Mouse (Mus musculus) lung, postnatal 36 days (tissue): ENCODE results near the gene Smarca4.
"Not testable (repeated sequence)": the region's sequence is repeated elsewhere in the genome, so short reads cannot be mapped to it uniquely, and the experiment has no call there.

ENCODE experiments used
- DNase-seq: peaks from one replicate; pipeline ENCODE4 v3.0.0; 2022; ENCODE audit warnings: mixed read lengths

Smarca4 gene

DNA sequence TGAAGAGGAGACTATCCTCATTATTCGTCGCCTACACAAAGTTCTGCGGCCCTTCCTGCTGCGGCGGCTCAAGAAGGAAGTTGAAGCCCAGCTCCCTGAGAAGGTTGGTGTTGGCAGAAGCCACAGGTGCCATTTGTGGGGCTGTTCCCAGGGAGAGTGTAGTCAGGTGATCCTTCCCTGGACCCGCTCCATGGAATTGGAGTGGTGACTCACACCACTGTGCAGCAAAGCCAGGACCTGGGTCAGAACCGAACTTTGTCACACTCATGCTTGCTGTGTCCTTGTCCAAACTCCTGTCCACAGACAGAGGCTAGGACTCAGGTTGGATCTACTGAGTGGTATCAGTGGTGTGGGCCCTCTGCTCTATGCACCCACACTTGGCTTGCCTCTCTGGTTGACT lies 53.0 kb downstream of the Smarca4 start:
- peak; percentile 6 for DNase-seq

DNA sequence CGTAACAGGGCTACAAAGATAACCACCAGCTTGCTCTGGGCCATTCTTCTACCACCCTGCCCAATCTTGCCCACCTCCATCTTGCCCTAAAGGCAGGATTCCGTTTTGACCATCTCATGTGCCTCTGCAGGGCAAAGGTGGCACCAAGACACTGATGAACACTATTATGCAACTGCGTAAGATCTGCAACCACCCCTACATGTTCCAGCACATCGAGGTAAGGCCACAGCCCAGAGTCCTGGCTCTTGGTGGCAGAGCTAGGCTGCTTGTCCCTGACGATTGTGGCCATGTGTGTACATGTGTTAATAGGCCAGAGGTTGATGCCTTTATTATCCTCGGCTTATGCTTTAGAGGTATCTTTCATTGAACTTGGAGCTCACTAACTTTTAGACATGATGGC lies 54.4 kb downstream of the Smarca4 start:
- no peak for DNase-seq

DNA sequence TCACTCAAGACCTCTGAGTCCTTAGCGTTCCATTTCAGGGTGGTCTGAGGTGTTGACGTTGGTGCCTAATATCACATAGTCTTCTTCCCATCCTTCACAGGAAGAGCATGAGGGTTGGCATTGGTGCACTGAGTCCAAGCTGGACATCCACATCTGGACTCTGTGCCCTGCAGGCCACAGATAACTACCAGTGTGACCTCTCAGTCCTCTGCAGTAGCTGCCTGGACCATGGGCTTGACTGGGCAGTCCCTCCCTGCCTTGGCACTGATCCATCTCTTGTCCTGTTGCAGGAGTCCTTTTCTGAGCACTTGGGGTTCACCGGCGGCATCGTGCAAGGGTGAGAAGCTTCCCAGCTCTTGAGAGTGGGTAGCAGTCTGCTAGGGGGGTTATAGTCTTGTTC lies 55.8 kb downstream of the Smarca4 start:
- DNase-seq = no peak

DNA sequence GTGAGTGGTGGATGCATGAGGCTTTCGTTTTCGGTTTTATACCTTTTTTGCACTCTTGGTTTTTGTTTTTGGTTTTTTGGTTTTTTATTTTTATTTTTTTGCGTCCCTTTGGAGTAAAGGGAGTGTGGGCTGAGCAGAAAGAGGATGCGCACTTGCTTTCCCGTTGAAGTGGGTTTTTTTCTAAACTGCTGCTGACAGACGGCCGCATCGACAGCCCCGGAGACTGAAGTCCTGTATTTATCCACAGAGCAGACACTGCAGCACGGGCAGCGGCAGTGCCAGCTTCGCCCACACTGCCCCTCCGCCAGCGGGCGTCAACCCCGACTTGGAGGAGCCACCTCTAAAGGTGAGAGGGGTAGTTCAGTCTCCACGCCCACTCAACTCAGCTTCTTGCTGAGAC lies 61.7 kb downstream of the Smarca4 start:
- DNase-seq = no peak

DNA sequence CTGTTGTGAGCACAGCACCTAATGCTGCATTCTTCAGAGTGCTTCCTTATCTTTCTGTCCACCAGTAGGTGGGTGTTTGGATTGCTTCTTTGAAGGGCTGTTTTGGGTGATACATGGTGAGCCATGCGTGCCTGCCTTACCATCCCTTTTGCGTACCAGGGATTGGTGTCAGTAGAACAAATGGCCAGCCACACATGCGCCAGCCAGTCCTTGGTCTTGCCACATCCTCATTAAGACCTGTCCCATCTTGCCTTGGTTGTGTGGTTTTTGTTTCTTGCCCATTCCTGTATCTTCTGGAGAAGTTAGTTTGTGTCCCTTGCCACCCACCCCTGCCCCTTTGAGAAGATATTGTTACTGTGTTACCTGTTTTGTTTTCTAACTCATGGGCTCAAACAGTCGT lies 64.5 kb downstream of the Smarca4 start:
- DNase-seq = no peak

DNA sequence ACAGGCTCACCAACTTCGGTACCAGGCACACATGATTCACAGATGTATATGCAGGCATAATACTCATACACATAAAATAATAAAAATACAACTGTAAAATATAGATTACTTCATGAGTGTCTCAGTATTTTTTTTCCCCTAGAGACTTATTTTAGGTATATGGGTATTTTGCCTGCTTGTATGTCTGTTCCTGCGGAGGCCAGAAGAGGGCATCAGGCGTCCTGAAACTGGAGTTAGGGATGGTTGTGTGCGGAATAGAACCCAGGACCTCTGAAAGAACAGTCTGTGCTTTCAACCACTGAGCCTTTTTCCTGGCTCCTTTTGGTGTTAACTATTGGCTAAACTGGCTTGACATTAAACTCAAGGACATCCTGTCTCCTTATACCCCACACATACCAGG lies 66.9 kb downstream of the Smarca4 start:
- no peak for DNase-seq

DNA sequence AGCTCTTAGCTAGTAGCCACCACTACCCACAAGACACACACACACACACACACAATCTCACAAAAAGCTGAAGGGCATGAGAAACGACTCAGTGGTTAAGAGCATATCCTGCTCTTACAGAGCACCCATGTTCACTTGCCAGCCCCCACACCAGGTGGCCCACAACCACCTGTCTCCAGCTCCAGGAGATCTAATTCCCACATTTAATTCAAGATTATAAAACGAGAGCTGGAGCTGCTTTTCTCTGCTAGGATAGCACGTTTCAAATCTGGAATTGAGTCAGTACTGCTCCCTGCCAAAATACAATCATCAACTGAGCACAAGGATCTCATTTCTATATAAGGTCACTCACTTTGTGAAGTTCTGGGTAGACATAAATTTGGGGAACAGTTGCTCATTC lies 67.9 kb downstream of the Smarca4 start:
- no peak for DNase-seq

DNA sequence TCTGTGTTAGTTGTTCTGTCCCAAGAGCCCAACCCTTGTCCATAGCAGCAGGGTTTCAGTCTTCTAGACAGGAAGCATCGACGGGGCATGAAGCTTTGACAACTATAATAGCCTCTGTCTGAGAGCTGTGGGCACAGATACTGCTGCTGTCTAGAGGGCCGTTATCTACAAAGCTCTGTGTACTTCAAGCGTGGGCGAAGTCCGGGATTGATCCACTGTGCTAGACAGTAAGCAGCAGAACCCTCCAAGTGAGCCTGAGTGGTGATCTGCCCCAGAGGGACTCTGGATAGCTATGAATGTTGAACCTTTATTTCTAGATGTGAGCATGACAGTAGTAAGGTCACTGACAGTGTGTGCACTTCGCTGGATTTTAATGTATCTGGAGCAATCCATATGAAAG lies 72.6 kb downstream of the Smarca4 start:
- no peak for DNase-seq

DNA sequence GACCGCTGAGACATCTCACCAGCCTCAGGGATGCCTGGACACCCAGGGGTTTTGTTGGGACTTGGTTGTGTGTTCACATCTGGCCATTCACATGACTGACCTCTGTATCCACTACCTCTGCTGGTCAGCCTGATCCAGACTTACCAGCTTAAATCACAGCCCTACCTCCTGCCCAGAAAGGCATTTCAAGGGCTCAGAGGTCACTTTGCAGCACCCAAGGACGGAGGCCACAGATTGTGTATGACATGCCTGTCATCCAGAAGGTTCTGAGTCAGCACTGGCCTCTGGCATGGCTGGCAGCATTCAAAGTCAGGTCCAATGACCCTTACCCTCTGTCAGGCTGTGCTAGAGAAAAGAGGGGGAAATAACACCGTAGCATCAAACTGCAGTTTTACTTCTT lies 74.1 kb downstream of the Smarca4 start:
- DNase-seq = no peak

DNA sequence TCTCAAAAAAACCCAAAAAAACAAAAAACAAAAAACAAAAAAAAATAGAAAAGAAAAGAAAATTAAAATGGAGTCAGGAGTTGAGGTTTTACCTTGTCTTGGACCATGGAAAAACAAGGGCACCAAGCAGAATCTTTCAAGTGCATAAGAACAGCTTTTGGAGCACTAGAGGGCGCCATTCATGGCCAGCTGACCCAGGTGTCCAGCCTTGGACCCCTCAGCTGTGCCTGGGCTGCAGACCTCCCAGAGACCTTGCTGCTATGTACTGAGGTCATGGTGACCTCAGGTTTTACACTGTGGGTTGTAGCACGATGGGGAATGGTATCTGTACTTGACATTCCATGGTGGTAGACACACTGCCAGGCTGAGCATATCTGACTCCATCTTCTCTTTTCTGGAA lies 75.9 kb downstream of the Smarca4 start:
- DNase-seq = peak; percentile 65

DNA sequence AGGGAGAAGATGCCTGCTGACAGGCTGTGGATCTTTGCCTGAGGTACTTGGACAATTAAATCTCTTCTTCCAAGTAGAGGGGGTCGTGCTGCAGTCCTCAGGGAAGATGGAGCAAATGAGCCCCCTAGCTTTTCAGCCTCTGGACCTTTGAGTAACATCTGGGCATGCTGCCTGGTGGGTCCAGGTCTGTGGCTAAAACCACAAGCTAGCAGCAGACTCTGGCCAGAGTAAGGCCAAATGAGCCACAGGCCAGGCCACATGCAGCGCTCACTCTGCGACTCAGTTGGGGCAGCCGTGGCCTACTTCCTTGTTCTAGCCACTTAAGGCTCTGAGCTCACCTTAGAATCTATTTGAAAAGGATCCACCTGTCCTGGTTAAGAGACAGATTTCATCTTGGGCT lies 76.5 kb downstream of the Smarca4 start:
- no peak for DNase-seq

DNA sequence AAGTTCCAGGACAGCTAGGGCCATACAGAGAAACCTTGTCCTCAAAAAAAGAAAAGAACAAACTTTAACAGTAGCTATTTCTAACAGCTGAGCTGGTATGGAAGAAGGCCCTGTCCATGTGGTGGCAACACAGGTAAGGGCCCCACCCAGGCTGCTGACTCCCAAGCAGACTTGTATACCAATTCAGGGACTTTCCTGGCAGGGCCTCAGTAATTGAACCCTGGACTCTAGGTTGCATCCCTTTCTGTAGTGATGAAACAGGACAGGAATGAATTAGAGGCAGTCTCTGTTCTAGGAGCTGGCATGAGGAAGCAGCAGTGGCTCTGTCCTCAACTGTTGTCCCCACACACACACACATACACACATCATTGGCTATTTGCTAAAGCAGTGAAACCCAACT lies 78.1 kb downstream of the Smarca4 start:
- no peak for DNase-seq

DNA sequence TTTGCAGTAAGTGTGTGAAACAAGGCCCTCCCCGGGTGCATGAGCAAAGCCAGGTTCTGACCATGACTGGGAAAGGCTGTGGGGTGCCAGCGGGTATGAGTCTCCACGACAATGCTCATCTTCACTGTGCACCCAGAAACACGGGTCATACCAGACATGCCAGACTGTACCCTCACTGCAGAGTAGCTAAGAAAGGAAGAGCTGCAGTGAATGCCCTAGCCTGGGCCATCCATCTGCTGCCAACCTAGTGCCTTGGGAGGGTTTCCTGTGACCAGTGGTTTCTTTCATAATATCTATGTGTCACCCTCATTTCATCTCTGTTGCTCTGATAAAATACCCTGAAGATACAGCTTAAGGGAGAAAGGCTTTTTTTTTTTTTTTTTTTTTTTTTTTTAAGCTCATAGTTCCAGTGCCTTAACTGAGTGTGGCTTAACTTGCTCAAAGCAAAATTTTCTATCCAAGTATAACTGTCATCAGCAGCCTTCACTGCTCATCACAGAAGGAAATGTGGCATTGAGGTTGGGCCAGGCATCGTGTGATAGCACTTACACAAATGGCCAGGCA lies 79.3 kb downstream of the Smarca4 start:
- no peak for DNase-seq

DNA sequence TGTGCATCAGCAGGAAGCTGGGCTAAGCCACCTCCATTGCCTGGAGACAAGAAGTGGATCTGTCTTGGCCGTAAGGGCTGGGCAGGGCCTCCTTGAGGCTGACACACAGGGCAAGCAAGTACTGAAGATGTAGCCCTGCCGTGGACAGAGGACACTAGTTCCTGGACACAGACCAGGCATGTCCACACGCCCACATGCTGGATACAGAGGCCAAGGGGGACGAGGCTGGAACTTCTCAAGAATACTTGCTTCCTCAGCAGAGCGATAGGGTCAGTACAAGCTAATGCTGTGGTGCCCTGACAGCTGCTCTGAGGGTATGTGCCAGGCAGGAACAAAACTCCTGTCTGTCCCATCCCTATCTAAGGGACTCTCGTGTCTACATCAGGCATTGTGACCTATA lies 81.2 kb downstream of the Smarca4 start:
- DNase-seq = no peak

DNA sequence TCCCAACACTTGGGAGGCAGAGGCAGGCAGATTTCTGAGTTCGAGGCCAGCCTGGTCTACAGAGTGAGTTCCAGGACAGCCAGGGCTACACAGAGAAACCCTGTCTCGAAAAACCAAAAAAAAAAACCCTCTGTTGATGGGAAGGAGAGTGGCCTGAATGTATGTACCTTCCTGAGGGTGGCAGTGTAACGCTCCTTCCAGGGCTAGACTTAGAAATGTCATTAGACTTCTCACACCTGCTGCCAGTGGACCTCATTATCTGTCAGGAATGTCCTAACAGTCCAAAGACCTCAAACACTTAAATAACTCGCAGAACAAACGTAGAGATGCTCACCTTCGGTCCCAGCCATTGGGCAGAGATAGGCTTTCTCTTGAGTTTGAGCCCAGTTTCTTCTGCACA lies 83.3 kb downstream of the Smarca4 start:
- DNase-seq = not testable (repeated sequence)

DNA sequence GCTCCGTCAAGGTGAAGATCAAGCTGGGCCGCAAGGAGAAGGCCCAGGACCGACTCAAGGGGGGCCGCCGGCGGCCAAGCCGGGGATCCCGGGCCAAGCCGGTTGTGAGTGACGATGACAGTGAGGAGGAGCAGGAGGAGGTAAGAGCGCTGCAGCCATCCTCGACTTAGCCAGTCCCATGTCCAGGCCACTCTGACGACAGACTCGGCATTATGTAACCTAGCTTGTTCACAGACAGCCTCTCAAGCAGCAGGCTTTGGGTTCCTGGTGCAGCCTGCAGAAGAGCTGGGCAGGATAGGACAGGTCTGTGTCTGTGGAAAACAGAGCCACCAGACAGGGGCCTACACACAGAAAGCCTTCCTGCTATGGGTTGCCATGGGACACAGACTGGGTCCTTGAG lies 85.1 kb downstream of the Smarca4 start:
- no peak for DNase-seq

DNA sequence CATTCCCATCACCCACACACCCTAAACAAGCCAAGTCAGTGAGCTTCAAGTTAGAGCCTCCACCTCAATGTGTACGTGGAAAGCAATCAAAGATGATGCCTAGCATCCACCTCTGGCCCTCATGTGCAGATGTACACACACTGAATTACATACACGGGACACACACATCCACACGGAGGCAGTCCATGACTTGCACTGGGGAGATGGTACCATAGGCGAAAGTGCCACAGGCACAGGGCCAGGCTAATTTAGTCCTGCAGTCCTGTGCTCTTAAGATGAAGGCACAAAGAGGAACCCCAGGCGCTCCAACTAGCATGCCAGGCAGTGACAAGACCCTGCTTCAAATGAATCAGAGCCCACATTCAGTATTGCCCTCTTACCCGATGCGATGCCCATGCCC lies 87.5 kb downstream of the Smarca4 start:
- DNase-seq = no peak

DNA sequence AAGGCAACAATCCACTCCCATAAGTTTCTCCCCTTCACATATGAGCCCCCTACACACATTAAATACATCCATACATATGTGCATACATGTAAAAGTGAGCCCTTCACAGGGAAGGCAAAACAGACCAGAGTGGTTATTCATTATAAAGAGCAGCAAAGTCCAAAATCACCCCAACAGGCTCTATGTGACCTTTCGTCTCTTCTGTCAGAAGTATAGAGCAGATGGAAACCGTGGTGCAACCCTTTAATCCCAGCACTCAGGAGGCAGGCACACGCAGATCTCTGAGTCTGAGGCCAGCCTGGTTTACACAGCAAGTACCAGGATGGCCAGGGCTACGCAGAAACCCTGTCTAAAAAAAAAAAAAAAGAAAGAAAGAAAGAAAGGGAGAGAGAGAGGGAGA lies 90.1 kb downstream of the Smarca4 start:
- DNase-seq = no peak

DNA sequence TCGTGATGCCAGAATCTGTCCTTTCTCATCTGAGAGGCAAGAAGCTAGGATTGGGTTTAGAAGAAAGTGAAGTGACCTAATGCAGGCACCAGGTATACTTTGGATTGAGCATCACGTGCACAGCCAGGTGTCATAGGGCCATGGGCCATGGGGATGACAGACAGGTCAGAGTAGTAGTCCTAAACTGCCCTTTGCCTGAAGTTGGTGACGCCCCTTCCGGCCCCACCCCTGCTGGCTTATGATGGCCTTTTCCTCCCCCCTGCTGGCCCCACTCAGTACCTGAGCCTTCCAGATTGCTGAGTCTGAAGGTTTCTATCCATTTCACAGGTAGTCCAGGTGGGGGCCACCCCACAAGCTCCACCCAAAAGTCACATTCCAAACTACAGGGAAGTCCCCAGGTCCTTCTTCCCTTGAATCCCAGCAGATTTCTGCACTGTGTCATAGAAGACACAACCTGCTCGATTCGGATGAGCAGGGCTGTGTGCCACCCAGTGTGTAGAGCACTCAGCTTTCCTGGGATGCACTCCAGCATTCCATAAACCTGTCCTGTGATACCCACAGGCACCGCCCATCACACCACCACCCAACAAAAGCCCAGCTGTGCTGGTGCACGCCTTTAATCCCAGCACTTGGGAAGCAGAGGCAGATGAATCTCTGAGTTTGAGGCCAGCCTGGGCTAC lies 90.8 kb downstream of the Smarca4 start:
- no peak for DNase-seq

DNA sequence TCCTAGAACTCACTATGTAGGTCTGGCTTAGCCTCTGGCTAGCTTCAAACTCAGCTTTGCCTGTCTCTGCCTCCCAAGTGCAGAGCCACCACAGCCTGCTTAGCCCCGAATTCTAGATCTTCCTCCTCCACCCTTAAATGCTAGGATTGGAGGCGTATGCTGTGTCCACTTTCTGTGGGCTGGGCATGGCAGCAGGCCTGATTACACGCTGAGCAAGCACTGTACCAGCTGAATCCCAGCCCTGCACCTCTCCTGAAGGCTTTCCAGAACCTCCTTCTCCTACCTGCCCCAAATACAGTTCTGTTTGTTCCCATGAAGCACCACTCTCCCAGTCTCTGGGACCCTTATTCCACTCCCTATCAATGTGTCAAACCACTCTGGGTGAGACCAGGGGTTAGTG lies 93.4 kb downstream of the Smarca4 start:
- no peak for DNase-seq

DNA sequence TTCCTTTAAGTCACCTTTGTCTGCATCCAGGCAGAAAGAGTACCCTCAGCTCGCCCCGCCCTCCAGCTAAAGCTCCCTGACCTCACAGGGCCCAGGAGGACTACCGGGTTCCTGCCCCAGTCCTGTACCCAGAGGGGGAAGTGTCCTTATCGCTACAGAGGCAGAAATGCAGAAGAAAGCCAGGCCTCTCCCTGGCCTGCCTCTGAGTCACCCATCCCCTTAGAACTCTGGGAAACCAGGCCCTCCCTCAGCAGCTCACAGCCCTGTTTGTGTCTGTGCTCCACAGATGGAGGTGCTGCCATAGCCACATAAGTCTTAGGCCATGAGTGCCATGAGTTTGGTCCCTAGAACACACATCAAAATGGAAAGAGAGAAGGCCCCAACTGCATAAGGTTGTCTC lies 99.3 kb downstream of the Smarca4 start:
- DNase-seq = peak; percentile 54

DNA sequence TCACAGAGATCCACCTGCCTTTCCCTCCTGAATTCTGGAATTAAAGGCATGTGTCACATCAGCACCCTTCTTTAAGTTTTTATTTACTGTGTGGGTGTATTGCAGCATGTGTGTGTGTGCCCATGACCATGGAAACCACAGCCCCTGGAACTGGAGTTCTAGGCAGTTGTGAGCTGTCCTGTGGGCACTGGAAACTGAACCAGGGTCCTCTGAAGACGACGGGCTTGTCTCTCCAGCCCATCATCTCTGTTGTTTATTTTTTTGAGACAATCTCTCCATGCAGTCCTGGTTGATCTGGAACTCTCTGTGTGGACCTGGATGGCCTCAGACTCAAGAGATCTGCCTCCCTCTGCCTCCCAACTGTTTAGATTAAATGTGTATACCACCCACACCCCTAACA lies 101.0 kb downstream of the Smarca4 start:
- no peak for DNase-seq

DNA sequence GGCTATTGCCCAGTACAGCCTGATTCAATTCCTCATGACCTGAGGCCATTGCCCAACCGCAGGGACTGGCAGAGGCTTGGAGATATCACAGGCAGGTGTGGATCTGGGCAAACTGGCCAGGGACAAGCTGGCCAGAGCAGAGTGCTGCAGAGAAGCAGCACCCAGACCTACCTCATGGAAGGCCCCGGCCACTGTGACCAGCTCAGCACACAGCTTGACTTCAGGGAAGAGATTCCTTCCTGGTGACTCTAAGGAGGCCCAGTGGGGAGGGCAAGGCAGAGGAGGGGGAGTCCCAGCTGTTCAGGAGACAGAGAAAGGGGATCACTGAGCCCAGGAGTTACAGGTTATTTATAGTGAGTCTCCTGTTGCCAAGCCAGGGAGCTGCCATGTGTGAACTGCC lies 105.1 kb downstream of the Smarca4 start:
- DNase-seq = no peak

DNA sequence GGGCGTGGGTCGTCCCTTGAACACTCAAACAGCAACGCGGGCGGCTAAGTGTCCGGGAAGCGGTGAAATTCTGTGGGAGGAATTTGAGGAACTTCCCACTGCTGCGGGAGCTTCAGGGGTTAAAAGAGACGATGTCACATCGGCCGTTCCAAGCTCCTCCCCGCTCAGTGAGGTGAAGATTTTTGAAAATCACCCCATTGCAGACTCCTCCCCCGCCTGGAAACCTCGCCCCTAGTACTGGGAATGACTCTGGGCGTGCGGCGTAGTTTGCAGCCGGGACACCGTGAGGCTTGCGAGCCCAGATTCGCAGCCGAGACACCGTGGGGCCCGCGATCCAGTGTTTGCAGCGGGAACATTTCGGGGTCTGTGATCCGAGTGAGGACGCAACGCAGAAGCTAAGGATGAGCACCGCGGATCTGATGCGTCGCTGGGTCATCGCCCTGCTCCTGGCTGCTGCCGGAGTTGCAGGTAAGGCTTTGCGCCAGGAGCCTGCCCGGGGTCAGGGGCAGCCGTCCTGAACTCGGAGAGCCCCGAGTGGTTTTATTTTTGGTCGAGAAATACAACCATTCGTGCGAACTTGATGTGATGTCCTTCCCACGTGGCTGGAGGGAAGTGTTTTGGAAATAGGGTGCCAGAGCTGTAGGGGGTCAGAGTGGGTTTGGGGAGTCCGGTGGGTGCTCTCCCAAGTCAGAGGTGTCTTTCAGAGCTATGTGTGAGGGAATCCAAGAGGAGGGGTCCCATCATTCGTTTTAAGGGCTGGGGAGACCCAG lies 107.6 kb downstream of the Smarca4 start, which contains the start of gene Ldlr:
Gene Ldlr (plus strand): TSS at position 107 of the 770 bp plus-strand sequence.
- peak; percentile 95 for DNase-seq
